ENCODE assay signal across 8 mouse cellular contexts in the genomic region with DNA sequence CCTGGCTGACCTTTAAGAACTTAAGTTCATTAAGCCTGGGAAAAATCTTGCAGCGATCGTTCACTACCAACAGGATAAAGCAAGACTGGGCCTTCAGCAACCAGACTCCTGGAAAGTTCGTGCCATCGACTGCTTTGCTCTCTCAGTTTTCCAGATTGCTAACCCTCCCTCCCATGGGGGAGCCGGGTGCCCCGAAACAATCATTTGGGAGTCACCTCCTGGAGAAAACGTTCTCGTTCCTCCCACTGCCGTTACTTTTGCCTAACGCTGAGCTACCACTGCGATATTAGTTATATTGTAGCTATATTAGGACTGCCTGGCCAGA. TPM values are rescaled to one million over a fixed set of nuclear protein-coding genes. Genes with fewer than 3 reads are reported as not detected.
DNase-seq lines count a peak whose midpoint lies in the region; ATAC-seq and TF ChIP-seq lines count a peak whose summit lies in the region.

No protein-coding gene starts in this region.

- no peaks in the 10 kb centered on the region for H3K9me3 ChIP-seq in kidney, postnatal 0 days (replicated peaks; ENCODE audit: low read length)
- no peaks in the 10 kb centered on the region for H3K9me3 ChIP-seq in heart, postnatal 0 days (replicated peaks; ENCODE audit: control insufficient read depth, low read length)
- peaks cover 3% of the 10 kb centered on the region; the same call in 1 of the 2 replicates for H3K9me3 ChIP-seq in megakaryocyte, embryonic 14.5 days

- no peak for TF ChIP-seq CTCF in kidney, postnatal 0 days (IDR thresholded peaks at IDR 0.05; ENCODE audit: low read depth)
- no peak for TF ChIP-seq CTCF in bone marrow macrophage, adult 2 months (IDR thresholded peaks at IDR 0.05; ENCODE audit: low read depth, low read length)
- no peak for TF ChIP-seq CTCF in heart, postnatal 0 days (IDR thresholded peaks at IDR 0.05; ENCODE audit: low read depth)

- no peak for TF ChIP-seq POLR2A in bone marrow macrophage, adult 2 months (IDR thresholded peaks at IDR 0.05; ENCODE audit: borderline replicate concordance, low read depth, low read length)

- WGBS in kidney, postnatal 0 days = under 1% methylated on average over 11 of the region's 11 CpGs
- WGBS in heart, postnatal 0 days = 0% methylated on average over 11 of the region's 11 CpGs

- H3K4me2 ChIP-seq in kidney, postnatal 0 days (ENCODE audit: low read length) = peak overlapping the region; percentile 63
- H3K4me2 ChIP-seq in heart, postnatal 0 days (ENCODE audit: low read depth, low read length) = peak overlapping the region; percentile 80

- H3K4me3 ChIP-seq in kidney, postnatal 0 days (replicated peaks; ENCODE audit: low read depth, low read length) = peak overlapping the region; percentile 98
- H3K4me3 ChIP-seq in bone marrow macrophage, adult 2 months (ENCODE audit: insufficient read depth, low read length) = peak overlapping the region; percentile 96
- H3K4me3 ChIP-seq in heart, postnatal 0 days (ENCODE audit: low read depth, low read length) = peak overlapping the region; percentile 97
- H3K4me3 ChIP-seq in megakaryocyte, embryonic 14.5 days (replicated peaks) = peak overlapping the region; percentile 97

- TF ChIP-seq EP300 in heart, postnatal 0 days (IDR thresholded peaks at IDR 0.05; ENCODE audit: low read depth) = no peak

- H3K27ac ChIP-seq in kidney, postnatal 0 days = peak overlapping the region; percentile 97
- H3K27ac ChIP-seq in bone marrow macrophage, adult 2 months (ENCODE audit: insufficient read depth, low read depth, low read length) = peak overlapping the region; percentile 76
- peak overlapping the region; percentile 95 for H3K27ac ChIP-seq in heart, postnatal 0 days (ENCODE audit: low read depth)

- peaks cover 24% of the 10 kb centered on the region for H3K36me3 ChIP-seq in kidney, postnatal 0 days (ENCODE audit: insufficient read depth, low read length)
- H3K36me3 ChIP-seq in heart, postnatal 0 days (replicated peaks; ENCODE audit: control insufficient read depth, insufficient read depth, low read length) = peaks cover 33% of the 10 kb centered on the region
- peaks cover 39% of the 10 kb centered on the region for H3K36me3 ChIP-seq in megakaryocyte, embryonic 14.5 days (replicated peaks; ENCODE audit: low read length)

- peak overlapping the region; percentile 100 for H3K9ac ChIP-seq in kidney, postnatal 0 days (ENCODE audit: low read depth, low read length)
- peak overlapping the region; percentile 99 for H3K9ac ChIP-seq in heart, postnatal 0 days (replicated peaks; ENCODE audit: low read depth, low read length)

- ATAC-seq in kidney, postnatal 0 days (replicated peaks; ENCODE audit: low FRiP score, low read depth) = no peak
- ATAC-seq in heart, postnatal 0 days (ENCODE audit: insufficient read depth, low read depth) = no peak

- no peaks in the 10 kb centered on the region for H3K27me3 ChIP-seq in kidney, postnatal 0 days (ENCODE audit: insufficient read depth, low read length)
- H3K27me3 ChIP-seq in heart, postnatal 0 days (ENCODE audit: control insufficient read depth, insufficient read depth, low read length) = no peaks in the 10 kb centered on the region
- H3K27me3 ChIP-seq in megakaryocyte, embryonic 14.5 days (replicated peaks) = peaks cover 7% of the 10 kb centered on the region

- DNase-seq in kidney, postnatal 0 days (ENCODE audit: low spot score) = no peak
- no peak for DNase-seq in kidney, postnatal 25 days
- DNase-seq in heart, postnatal 0 days (ENCODE audit: low spot score) = peak; percentile 18
- no peak for DNase-seq in urinary bladder, postnatal 36 days (ENCODE audit: low spot score in 2 of 2)
- DNase-seq in thymus, postnatal 14 days = no peak
- no peak for DNase-seq in adrenal gland, adult (ENCODE audit: inconsistent age in 2 of 2, low spot score in 1 of 2)

- peaks cover 11% of the 10 kb centered on the region; the same call in 1 of the 2 replicates for H3K4me1 ChIP-seq in kidney, postnatal 0 days (replicated peaks; ENCODE audit: insufficient read depth, low read length)
- H3K4me1 ChIP-seq in bone marrow macrophage, adult 2 months (ENCODE audit: control insufficient read depth, insufficient read depth, low read length) = peaks cover 8% of the 10 kb centered on the region
- H3K4me1 ChIP-seq in heart, postnatal 0 days (ENCODE audit: control insufficient read depth, insufficient read depth) = peaks cover 23% of the 10 kb centered on the region
- peaks cover 27% of the 10 kb centered on the region for H3K4me1 ChIP-seq in megakaryocyte, embryonic 14.5 days

RNA-seq across cellular contexts. Expression of gene Snrpb, which starts 0.9 kb away (rescaled TPM):
- polyA plus RNA-seq in kidney, postnatal 0 days (2015; fragmentation: Nextera tagmentation; extraction: Ambion mirVana) = 497 and 532 TPM in 2 replicates
- polyA plus RNA-seq in bone marrow macrophage, adult 2 months (2012; ENCODE audit: insufficient read depth, insufficient read length, missing spikeins) = 154 and 166 TPM in 2 replicates
- 375 and 410 TPM in 2 replicates for total RNA-seq in heart, postnatal 0 days (2014; rRNA removed; ENCODE audit: low replicate concordance)
- polyA plus RNA-seq in heart, postnatal 0 days (2015; fragmentation: Nextera tagmentation; extraction: Ambion mirVana) = 307 and 316 TPM in 2 replicates
- 320 and 402 TPM in 2 replicates for polyA plus RNA-seq in megakaryocyte, embryonic 14.5 days (2012; ENCODE audit: insufficient read depth, low replicate concordance)

RNA-seq across cellular contexts. Expression of gene Tmc2, which starts 16.7 kb away (rescaled TPM):
- not detected in 2 replicates for polyA plus RNA-seq in kidney, postnatal 0 days (2015; fragmentation: Nextera tagmentation; extraction: Ambion mirVana)
- not detected in 2 replicates for polyA plus RNA-seq in bone marrow macrophage, adult 2 months (2012; ENCODE audit: insufficient read depth, insufficient read length, missing spikeins)
- total RNA-seq in heart, postnatal 0 days (2014; rRNA removed; ENCODE audit: low replicate concordance) = not detected in 2 replicates
- not detected in 2 replicates for polyA plus RNA-seq in heart, postnatal 0 days (2015; fragmentation: Nextera tagmentation; extraction: Ambion mirVana)
- not detected in 2 replicates for polyA plus RNA-seq in megakaryocyte, embryonic 14.5 days (2012; ENCODE audit: insufficient read depth, low replicate concordance)
